Mouse (Mus musculus) midbrain, embryonic 13.5 days (tissue): ENCODE data around the gene Adam8. TPM values are rescaled to one million over a fixed set of nuclear protein-coding genes. Genes with fewer than 3 reads are reported as not detected.
A peak's percentile ranks its signal among the peaks of the same experiment; 100 is the strongest.

Source experiments
- ATAC-seq: fragments of 200-750 bp; cut with Nextera tagmentation; 2 replicates; pipeline ENCODE4 v1.8.0; 2017; ENCODE audit warnings: mild to moderate bottlenecking, moderate TSS enrichment, moderate library complexity
- H3K27ac ChIP-seq: fragments of 300-500 bp; sonication (generic); 2 replicates; pipeline ENCODE4 v1.5.1; 2015; ENCODE audit warnings: inconsistent platforms, mild to moderate bottlenecking, moderate library complexity
- H3K27me3 ChIP-seq: fragments of 300-500 bp; sonication (generic); 2 replicates; pipeline ENCODE4 v1.6.1; 2015; ENCODE audit warnings: mild to moderate bottlenecking, inconsistent platforms
- H3K36me3 ChIP-seq: fragments of 300-500 bp; sonication (generic); 2 replicates; pipeline ENCODE4 v1.6.1; 2015; ENCODE audit warnings: mild to moderate bottlenecking, inconsistent platforms
- H3K4me1 ChIP-seq: fragments of 300-500 bp; sonication (generic); replicated peaks from 2 replicates; pipeline ENCODE4 v1.6.1; 2015; ENCODE audit warnings: inconsistent platforms
- H3K4me2 ChIP-seq: fragments of 300-500 bp; sonication (generic); replicated peaks from 2 replicates; pipeline ENCODE4 v1.6.1; 2015; ENCODE audit warnings: moderate library complexity, mild to moderate bottlenecking, inconsistent platforms
- H3K4me3 ChIP-seq: fragments of 300-500 bp; sonication (generic); replicated peaks from 2 replicates; pipeline ENCODE4 v1.5.1; 2015; ENCODE audit warnings: mild to moderate bottlenecking, inconsistent platforms
- H3K9ac ChIP-seq: fragments of 300-500 bp; sonication (generic); replicated peaks from 2 replicates; pipeline ENCODE4 v1.6.1; 2015; ENCODE audit warnings: mild to moderate bottlenecking, inconsistent platforms
- H3K9me3 ChIP-seq: fragments of 300-500 bp; sonication (generic); 2 replicates; pipeline ENCODE4 v1.6.1; 2016; ENCODE audit warnings: mild to moderate bottlenecking, inconsistent platforms
- WGBS: fragments of 180-500 bp; shearing (Covaris S2); methylation state at CpG from one replicate; pipeline ENCODE4 v1.1.7; 2015; 5-methylcytosine and 5-hydroxymethylcytosine counted together
- polyA plus RNA-seq: library from polyadenylated mRNA; unstranded; fragments of >200 nt; fragmentation: Nextera tagmentation; extraction: Ambion mirVana; gene quantifications from 2 replicates; pipeline ENCODE4 v1.2.1, GENCODE M21; 2015

The Adam8 gene
- polyA plus RNA-seq, 1 experiment from 2014 or later, result 4.0 TPM

- no peak overlapping the region for H3K27ac ChIP-seq
- no peaks in the 10 kb centered on the region for H3K27me3 ChIP-seq
- no peaks in the 10 kb centered on the region for H3K9me3 ChIP-seq
- no peak overlapping the region for H3K9ac ChIP-seq
- peaks cover 88% of the 10 kb centered on the region for H3K36me3 ChIP-seq
- WGBS, result 52% methylated on average over 12 of the region's 12 CpGs
- no peak overlapping the region for H3K4me2 ChIP-seq
- ATAC-seq, result no peak
- H3K4me1 ChIP-seq, result no peaks in the 10 kb centered on the region
- no peak overlapping the region for H3K4me3 ChIP-seq
Measured at GRCm38 (mm10) chr7:140001086-140001740, 8.9 kb upstream of the Adam8 start.

DNA sequence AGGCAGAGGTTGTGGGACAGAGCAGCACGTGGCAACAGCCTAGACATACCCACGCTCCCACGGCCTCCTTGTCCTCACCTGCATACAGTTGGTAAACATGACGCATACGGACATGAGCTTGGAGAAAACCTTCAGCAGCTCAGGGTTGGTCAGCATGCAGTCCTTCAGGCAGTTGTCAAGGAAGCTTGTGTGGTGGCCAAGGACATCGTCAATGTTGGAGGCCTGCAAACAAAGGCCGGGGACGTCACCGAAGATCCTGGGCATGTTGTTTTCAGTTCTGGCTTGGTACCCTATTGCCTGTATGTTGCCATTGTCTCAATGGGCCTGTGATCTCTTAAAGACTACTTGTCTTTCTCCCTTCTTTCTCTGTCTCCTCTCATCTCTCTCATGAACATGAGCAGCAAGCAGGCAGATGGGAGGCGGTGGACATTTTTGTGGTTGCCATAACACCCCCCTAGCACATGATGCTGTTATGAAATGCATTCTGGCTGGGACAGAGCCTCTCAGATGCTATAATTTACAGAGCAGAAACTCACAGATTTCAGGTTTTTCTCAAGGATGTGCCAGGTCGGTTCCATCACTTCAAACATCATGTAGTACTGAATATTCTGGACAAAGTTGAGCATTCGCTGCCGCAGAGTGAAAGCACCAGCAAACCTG is 6.5 kb upstream of the Adam8 start:
- Histone ChIP-seq H3K27ac (no peak overlapping the region), H3K9me3 (no peaks in the 10 kb centered on the region), H3K9ac (no peak overlapping the region), H3K4me2 (no peak overlapping the region), H3K36me3 (peaks cover 80% of the 10 kb centered on the region), H3K27me3 (no peaks in the 10 kb centered on the region), H3K4me3 (no peak overlapping the region), H3K4me1 (no peaks in the 10 kb centered on the region)
- 94% methylated on average over 13 of the region's 13 CpGs for WGBS
- ATAC-seq, result no peak

- 22% methylated on average over 3 of the region's 3 CpGs for WGBS
- Histone ChIP-seq H3K4me3 (no peak overlapping the region), H3K27ac (no peak overlapping the region), H3K9me3 (no peaks in the 10 kb centered on the region), H3K4me1 (no peaks in the 10 kb centered on the region), H3K36me3 (peaks cover 46% of the 10 kb centered on the region), H3K4me2 (no peak overlapping the region), H3K27me3 (no peaks in the 10 kb centered on the region), H3K9ac (no peak overlapping the region)
- ATAC-seq, result no peak
Measured at GRCm38 (mm10) chr7:139994676-139995075, 2.3 kb upstream of the Adam8 start.

DNA sequence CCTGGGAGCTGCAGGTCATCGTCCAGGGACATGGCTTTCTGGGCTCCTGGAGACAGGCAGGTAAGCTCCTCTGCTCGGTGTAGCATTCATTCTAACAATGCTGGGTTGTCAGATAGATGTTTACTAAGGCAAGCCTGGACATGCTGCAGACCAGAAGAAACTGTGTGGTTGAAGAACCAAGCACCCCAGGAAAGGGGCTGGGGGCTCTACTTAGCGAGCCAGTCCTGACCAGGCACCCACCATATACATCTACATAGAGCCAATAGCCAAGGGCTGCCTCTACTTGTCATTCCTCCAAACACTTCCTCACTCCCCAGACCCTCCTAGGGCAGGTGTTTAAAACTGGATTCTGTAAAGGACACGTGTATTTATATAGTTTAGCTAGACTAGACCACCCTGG is 1.8 kb upstream of the Adam8 start:
- 82% methylated on average over 4 of the region's 4 CpGs for WGBS
- H3K4me1 ChIP-seq, result no peaks in the 10 kb centered on the region
- no peak for ATAC-seq
- H3K27me3 ChIP-seq, result no peaks in the 10 kb centered on the region
- no peak overlapping the region for H3K4me2 ChIP-seq
- H3K9me3 ChIP-seq, result no peaks in the 10 kb centered on the region
- no peak overlapping the region for H3K9ac ChIP-seq
- no peak overlapping the region for H3K27ac ChIP-seq
- H3K36me3 ChIP-seq, result peaks cover 42% of the 10 kb centered on the region
- H3K4me3 ChIP-seq, result no peak overlapping the region

GRCm38 (mm10) chr7:139993532-139993931 is 1.2 kb upstream of the Adam8 start:
- Histone ChIP-seq H3K27me3 (no peaks in the 10 kb centered on the region), H3K9me3 (no peaks in the 10 kb centered on the region), H3K4me3 (no peak overlapping the region), H3K4me1 (no peaks in the 10 kb centered on the region), H3K27ac (no peak overlapping the region), H3K4me2 (no peak overlapping the region), H3K36me3 (peaks cover 35% of the 10 kb centered on the region), H3K9ac (no peak overlapping the region)
- ATAC-seq, result no peak
- 92% methylated on average over 6 of the region's 6 CpGs for WGBS

GRCm38 (mm10) chr7:139990864-139991394 is 1.4 kb downstream of the Adam8 start:
- no peak overlapping the region for H3K4me3 ChIP-seq
- no peak overlapping the region for H3K4me2 ChIP-seq
- no peak overlapping the region for H3K9ac ChIP-seq
- peaks cover 18% of the 10 kb centered on the region for H3K36me3 ChIP-seq
- no peaks in the 10 kb centered on the region for H3K9me3 ChIP-seq
- no peaks in the 10 kb centered on the region for H3K27me3 ChIP-seq
- no peaks in the 10 kb centered on the region for H3K4me1 ChIP-seq
- WGBS, result 65% methylated on average over 8 of the region's 8 CpGs
- ATAC-seq, result no peak
- no peak overlapping the region for H3K27ac ChIP-seq

DNA sequence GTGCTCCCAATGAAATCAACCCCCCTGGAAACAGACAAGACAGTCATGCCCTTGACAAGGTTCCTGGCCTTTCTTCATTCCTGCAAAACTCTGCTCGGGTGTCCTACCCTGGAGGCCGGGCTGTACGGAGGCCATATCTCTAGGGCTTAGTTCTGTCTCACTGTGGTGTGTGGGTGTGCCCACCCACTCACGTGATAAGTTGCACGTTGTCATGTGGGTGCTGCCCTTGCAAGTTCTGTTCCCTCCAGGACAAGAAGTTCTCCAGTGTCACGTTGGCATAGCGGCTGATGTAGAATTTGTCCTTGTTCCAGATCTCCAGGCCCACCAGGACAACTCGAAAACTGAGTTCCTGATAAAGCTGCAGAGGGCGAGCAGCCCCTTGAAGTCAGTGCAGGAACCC is 4.1 kb downstream of the Adam8 start:
- H3K9ac ChIP-seq, result no peak overlapping the region
- no peak for ATAC-seq
- H3K4me1 ChIP-seq, result no peaks in the 10 kb centered on the region
- H3K4me2 ChIP-seq, result no peak overlapping the region
- H3K27me3 ChIP-seq, result no peaks in the 10 kb centered on the region
- H3K27ac ChIP-seq, result no peak overlapping the region
- peaks cover 32% of the 10 kb centered on the region for H3K36me3 ChIP-seq
- no peak overlapping the region for H3K4me3 ChIP-seq
- no peaks in the 10 kb centered on the region for H3K9me3 ChIP-seq
- WGBS, result 94% methylated on average over 9 of the region's 9 CpGs

GRCm38 (mm10) chr7:139984505-139984904 is 7.9 kb downstream of the Adam8 start:
- H3K27ac ChIP-seq, result no peak overlapping the region
- no peak overlapping the region for H3K4me2 ChIP-seq
- H3K9me3 ChIP-seq, result no peaks in the 10 kb centered on the region
- no peak for ATAC-seq
- 95% methylated on average over 11 of the region's 11 CpGs for WGBS
- no peak overlapping the region for H3K9ac ChIP-seq
- no peaks in the 10 kb centered on the region for H3K4me1 ChIP-seq
- no peak overlapping the region for H3K4me3 ChIP-seq
- H3K36me3 ChIP-seq, result peaks cover 32% of the 10 kb centered on the region
- H3K27me3 ChIP-seq, result 0 out of 2 replicates have a peak, but pooled peaks cover 4% of the 10 kb centered on the region

GRCm38 (mm10) chr7:139982058-139982457 is 10.3 kb downstream of the Adam8 start:
- ATAC-seq, result no peak
- Histone ChIP-seq H3K9ac (no peak overlapping the region), H3K36me3 (peaks cover 32% of the 10 kb centered on the region), H3K4me1 (peaks cover 10% of the 10 kb centered on the region), H3K9me3 (no peaks in the 10 kb centered on the region), H3K4me3 (no peak overlapping the region), H3K27me3 (peaks cover 9% of the 10 kb centered on the region), H3K27ac (no peak overlapping the region), H3K4me2 (no peak overlapping the region)
- WGBS, result 86% methylated on average over 11 of the region's 11 CpGs

GRCm38 (mm10) chr7:139980778-139981177 is 11.6 kb downstream of the Adam8 start:
- no peaks in the 10 kb centered on the region for H3K9me3 ChIP-seq
- H3K4me1 ChIP-seq, result peaks cover 10% of the 10 kb centered on the region
- ATAC-seq, result no peak
- no peak overlapping the region for H3K4me3 ChIP-seq
- WGBS, result 51% methylated on average over 3 of the region's 3 CpGs
- H3K9ac ChIP-seq, result no peak overlapping the region
- no peak overlapping the region for H3K27ac ChIP-seq
- peaks cover 17% of the 10 kb centered on the region for H3K27me3 ChIP-seq
- H3K4me2 ChIP-seq, result no peak overlapping the region
- peaks cover 22% of the 10 kb centered on the region for H3K36me3 ChIP-seq

GRCm38 (mm10) chr7:139979011-139979719 is 13.2 kb downstream of the Adam8 start:
- Histone ChIP-seq H3K27me3 (peaks cover 17% of the 10 kb centered on the region), H3K9ac (peak overlapping the region; percentile 73), H3K27ac (no peak overlapping the region), H3K4me1 (peaks cover 10% of the 10 kb centered on the region), H3K36me3 (0 out of 2 replicates have a peak, but pooled peaks cover 8% of the 10 kb centered on the region), H3K4me2 (peak overlapping the region; percentile 90), H3K4me3 (peak overlapping the region; percentile 62), H3K9me3 (no peaks in the 10 kb centered on the region)
- peak; percentile 69 for ATAC-seq
- WGBS, result 48% methylated on average over 13 of the region's 13 CpGs

DNA sequence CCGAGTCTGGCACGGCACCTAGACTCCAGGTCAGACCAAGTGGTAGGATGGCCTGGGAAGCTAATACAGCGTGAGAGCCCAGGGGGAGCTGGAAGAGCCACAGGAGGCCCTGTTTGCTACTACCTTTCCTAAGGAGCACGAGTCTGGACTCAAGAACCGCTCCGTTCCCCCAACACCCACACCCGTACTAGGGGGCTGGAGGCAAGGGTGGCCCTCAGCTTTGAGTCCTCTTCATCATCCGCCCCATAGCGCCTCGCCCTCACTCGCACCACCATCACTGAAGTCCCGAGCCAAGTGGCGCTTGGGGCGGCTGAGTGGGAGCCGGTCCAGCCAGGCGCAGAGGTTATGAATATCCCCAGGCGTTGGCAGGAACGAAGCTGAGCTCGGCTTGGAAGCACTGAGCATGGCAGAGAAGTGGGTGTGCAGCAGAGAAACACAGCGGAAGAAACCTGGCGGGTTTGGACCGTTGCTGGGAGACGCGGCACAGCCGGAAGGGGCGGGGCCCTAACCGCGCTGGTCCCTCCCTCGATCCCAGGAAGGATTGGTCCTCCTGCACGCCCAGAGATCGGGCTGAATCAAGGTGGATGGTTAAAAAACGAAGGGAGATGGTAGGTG is 14.0 kb downstream of the Adam8 start, which contains the start of gene 6430531B16Rik:
Gene 6430531B16Rik, minus strand, starts transcription at position 478 of the 615 bp plus-strand sequence.
- Histone ChIP-seq H3K9me3 (no peaks in the 10 kb centered on the region), H3K4me2 (peak within 1 kb of the TSS; percentile 90), H3K9ac (peak within 1 kb of the TSS; percentile 73), H3K27me3 (peaks cover 17% of the 10 kb centered on the region), H3K36me3 (0 out of 2 replicates have a peak, but pooled peaks cover under 1% of the 10 kb centered on the region), H3K4me3 (peak within 1 kb of the TSS; percentile 62), H3K27ac (no peak within 1 kb of the TSS), H3K4me1 (peaks cover 10% of the 10 kb centered on the region)
- 4% methylated on average over 32 of the region's 32 CpGs for WGBS
- ATAC-seq, result peak; percentile 96
